Mouse (Mus musculus) thymus, postnatal 10 days (tissue): ENCODE data around the gene Sema5a.

ENCODE experiments used
- DNase-seq, 2 experiments: peaks; one replicate each; pipeline ENCODE4 v3.0.0; 2021; ENCODE audit warnings: low spot score in 2 of 2

Sema5a gene

GRCm38 (mm10) chr15:32356805-32357204 is 112.2 kb downstream of the Sema5a start:
- no peak for DNase-seq

DNA sequence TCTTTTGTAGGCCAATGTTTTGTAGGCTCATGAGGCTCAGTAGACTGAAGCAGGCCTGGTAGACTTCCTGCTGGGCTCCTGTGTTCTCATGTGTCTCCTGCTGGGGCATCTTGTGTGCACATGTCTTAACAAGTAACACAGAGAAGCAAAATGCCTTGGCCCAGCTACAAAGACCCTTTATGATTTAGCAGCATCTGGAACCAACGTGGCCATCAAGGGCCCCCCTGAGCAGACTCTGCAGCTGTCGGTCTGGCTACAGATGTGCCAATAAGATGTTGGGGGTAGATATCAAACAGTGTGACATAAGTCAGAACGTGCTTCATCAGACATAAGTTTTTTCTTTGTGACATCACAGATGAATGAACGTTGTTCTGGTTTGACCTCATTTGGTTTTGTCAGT is 123.2 kb downstream of the Sema5a start:
- no peak for DNase-seq

DNA sequence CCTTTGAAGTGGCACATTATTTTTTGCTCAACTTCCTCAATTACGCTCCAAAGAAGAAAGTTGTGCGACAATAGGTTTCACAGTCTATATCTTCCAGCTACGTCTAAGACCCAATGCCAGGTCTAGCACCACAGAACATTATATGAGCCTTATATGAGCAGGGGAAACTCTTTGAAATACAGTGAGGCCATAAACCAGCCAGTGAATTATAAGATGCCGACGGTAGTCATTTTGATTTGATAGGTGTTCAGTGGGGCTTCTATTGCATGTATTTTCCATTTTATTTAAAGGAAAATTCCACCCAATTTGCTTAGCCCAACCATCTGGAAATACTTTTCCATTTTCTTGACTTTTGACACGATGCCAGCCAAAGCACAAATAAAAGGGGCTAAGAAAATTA is 126.3 kb downstream of the Sema5a start:
- no peak for DNase-seq

GRCm38 (mm10) chr15:32371385-32371784 is 126.8 kb downstream of the Sema5a start:
- DNase-seq, result no peak

GRCm38 (mm10) chr15:32376326-32376725 is 131.7 kb downstream of the Sema5a start:
- no peak for DNase-seq

DNA sequence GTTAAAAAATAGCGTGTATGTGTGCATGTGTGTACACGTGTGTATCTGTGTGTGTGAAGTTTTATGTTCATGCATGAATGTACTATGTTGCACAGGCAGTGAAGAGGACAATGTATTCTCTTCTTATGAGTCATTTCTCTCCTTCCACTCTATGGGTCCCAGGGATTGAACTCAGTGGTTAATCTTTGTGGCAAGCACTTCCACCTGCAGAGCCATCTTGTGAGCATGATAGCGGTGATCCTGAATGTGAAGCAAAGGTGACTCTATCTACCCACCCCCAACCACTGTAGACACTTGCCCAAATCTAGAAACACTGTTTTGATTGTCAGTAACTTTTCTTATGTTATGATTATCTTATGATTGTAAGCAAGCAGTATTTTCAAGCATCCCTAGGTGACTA is 133.2 kb downstream of the Sema5a start:
- no peak for DNase-seq

GRCm38 (mm10) chr15:32380311-32380710 is 135.7 kb downstream of the Sema5a start:
- DNase-seq, result no peak

DNA sequence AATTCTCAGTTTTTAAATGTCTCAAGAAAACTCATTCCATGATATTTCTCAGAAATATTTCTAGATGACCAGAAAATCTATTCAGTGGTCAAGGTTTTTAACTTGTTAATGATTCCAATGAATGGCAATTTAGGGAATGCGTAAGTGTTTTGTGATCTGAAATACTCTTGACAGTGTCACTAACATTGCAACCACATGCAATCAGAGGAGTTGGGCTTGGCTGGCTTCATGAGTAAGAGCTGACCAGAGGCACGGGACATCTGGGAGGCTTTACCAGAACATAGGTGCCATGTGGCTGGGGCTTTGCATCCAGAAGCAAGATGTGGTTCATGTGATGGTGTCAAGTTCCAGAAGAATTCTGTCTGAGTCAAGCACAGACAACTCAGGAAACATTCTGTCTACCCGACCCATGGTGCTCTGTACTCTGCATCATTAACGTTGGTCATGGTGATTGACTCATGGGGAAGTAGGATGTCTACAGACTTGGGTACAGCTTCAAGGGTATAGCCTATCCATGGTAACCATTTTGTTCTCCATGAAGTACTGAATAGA is 138.4 kb downstream of the Sema5a start:
- DNase-seq, result no peak

DNA sequence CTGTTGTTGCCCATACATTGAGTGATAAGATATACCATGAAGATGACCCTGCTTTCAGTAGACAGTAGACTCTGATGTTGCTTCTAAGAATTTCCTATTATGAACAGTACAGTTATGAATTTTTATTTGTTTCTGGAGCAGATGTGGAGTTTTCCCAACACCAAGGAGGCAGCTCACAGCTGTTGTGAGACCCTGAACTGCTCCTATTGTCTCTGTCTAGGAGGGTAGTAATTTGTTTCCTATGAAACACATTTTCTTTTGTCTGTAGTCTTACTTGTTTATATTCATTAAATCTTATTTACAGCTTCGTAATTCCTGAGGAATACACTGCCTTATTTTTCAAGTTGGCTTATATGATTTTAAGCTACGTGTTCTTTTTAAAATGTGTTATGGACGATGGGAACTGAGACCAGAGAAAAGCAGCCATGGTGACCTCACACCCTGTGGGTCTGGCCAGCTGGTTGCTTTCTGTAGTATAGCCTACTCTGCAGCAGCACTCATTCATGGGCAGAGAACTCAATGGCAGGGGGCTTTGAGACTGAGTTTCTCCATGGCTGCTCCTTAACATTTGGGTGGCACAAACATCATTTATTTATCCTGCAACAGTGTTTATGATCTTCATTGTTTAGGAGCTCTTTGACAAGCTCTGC is 151.8 kb downstream of the Sema5a start:
- DNase-seq, result no peak

GRCm38 (mm10) chr15:32397064-32397463 is 152.5 kb downstream of the Sema5a start:
- DNase-seq, result no peak

DNA sequence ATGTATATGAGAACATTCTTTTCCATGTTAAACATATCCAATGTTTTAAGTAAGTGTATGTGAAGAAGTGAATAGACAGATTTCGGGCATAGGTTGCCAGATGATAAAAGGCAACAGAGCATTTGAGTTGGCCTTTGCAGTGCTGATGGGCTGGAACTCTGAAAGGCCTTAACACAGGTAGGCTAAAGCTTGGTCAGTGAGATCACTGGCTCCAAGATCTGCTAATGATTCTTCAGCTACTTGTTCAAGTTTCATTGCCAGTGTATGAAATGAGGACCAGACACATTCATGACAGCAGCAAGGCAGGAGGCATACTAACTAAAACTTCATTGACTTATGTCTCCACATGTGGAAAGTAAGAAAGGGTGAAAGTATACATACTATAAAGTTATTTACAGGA is 154.1 kb downstream of the Sema5a start:
- no peak for DNase-seq

- no peak for DNase-seq
Measured at GRCm38 (mm10) chr15:32401909-32402527, 157.4 kb downstream of the Sema5a start.

GRCm38 (mm10) chr15:32403321-32403720 is 158.7 kb downstream of the Sema5a start:
- no peak for DNase-seq

- no peak for DNase-seq
Measured at GRCm38 (mm10) chr15:32406436-32406835, 161.8 kb downstream of the Sema5a start.

- no peak for DNase-seq
Measured at GRCm38 (mm10) chr15:32407766-32408165, 163.2 kb downstream of the Sema5a start.

- no peak for DNase-seq
Measured at GRCm38 (mm10) chr15:32416291-32416690, 171.7 kb downstream of the Sema5a start.

GRCm38 (mm10) chr15:32422631-32423030 is 178.0 kb downstream of the Sema5a start:
- DNase-seq, result no peak

DNA sequence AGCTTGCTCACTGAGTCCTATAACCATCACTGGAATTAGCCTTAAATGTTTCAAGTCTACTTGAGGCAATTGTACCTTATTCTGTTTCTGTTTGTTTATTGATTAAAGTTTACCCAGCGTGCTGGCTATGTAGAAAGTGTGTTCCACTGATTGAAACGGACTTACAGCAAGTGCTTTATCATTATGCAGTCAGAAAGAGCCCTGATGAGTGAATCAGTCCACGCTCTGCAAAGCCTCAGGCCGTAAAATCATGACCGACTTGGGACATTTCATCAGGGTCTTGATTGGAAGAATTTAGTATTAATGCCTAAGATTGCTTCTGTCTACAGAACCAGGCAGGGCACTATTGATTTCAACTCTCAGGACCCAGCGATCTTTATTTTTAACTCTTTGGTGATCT is 178.5 kb downstream of the Sema5a start:
- DNase-seq, result no peak

- no peak for DNase-seq
Measured at GRCm38 (mm10) chr15:32427188-32427924, 182.7 kb downstream of the Sema5a start.

DNA sequence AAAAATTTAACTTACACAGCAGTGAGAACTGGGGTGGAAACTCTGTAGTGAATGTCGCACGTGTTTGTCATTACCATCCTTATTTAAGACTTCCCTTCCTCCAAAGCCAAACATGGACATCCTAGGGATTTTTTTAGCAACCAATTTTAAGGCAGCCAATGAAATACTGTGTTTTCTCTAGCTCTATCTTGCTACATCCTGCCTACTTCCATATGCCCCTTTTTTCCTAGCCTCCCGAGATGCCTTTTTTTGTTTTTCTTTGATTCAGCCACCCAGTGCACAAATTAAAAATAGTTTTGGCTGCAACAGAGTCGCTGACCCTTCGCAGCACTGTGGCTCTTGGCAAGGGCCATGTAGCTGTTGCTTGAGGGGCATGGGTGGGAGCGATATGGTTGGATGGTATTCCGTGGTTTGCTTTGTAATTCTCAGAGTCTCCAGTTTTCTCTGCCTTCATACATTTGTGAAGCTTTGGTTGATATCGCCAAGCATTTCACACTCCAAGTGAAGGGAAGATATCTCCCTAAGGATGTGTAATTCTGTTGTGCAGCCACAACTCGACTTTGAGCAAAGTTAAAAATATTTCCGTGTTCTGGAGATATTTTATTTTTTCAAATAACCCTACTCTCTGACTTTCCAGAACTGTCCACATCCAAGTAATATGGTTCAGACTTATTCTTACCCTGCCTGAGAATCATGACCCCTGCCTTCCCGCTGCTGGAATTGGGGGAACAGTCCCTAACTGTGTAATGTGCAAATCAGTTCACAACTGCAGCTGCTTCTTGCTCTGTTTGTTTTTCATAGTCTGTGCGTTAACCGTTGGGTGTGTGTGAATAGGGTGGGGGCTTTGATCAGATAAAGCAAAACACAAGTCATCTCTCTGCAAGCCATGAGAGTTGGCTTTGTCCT is 188.6 kb downstream of the Sema5a start:
- DNase-seq, result no peak

DNA sequence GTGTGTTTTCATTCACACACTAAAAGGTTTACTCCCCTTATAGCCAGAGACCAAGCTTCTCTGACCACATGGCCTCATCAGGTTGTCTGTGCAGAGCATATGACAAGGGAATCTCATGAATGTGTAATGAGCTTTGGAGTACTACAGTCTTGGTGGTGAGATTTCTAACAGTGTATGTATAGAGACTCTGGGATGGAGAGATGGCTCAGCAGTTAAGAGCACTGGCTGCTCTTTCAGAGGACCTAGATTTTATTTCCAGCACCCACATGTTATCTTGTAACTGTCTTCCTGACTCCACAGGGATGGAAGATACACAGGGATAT is 189.2 kb downstream of the Sema5a start:
- DNase-seq, result no peak

GRCm38 (mm10) chr15:32434274-32434673 is 189.7 kb downstream of the Sema5a start:
- DNase-seq, result no peak
